Mouse (Mus musculus): ENCODE results near the gene Irs3.
"Not testable (repeated sequence)": the region's sequence is repeated elsewhere in the genome, so short reads cannot be mapped to it uniquely, and the experiment has no call there.

Irs3 gene

GRCm38 (mm10) chr5:137623937-137624530, 21.5 kb downstream of the Irs3 start:
- DNase-seq (ENCODE audit: low spot score): no peak

GRCm38 (mm10) chr5:137615347-137615746, 30.2 kb downstream of the Irs3 start:
- no peak for DNase-seq (ENCODE audit: low spot score)

DNA sequence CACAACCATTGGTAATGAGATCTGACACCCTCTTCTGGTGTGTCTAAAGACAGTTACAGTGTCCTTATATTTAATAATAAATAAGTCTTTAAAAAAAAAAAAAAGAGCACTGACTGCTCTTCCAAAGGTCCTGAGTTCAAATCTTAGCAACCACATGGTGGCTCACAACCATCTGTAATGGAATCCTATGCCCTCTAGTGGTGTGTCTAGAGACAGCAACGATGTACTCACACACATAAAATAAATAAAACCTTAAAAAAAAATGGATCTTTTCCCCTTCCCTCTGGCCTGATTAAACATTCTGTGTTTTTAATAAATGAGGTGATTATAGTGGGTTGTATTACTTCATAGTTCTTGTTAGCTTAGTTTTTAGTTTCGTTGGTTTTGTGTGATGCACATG, 30.6 kb downstream of the Irs3 start:
- not testable (repeated sequence) for DNase-seq (ENCODE audit: low spot score)

DNA sequence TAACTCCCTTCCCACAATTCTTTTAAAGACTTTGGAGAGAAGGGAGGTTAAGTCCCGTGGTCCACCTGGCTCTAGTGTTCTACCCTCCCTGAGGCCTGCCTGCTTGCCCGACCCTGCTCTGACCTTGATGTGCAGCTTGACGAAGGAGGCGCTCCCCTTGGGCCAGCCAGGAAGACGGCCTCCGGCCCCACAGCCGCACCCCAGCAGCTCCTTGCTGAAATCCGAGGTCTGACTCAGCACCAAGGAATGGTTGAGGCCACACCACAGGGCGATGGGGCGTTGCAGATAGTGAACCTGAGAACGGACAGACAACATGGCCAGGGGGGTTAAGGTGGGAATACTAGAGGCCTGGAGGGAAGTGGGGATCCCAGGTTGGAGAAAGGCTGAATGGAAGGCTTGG, 32.0 kb downstream of the Irs3 start, which contains the start of gene Pcolce:
Gene Pcolce (minus strand): TSS at position 235 of the 400 bp plus-strand sequence.
- DNase-seq (ENCODE audit: low spot score): peak; percentile 54

- no peak for DNase-seq (ENCODE audit: low spot score)
Observed at GRCm38 (mm10) chr5:137613076-137613475, 32.4 kb downstream of the Irs3 start.

- DNase-seq (ENCODE audit: low spot score): peak; percentile 86
Observed at GRCm38 (mm10) chr5:137611245-137611602, 34.3 kb downstream of the Irs3 start.

GRCm38 (mm10) chr5:137610548-137611244, 34.8 kb downstream of the Irs3 start:
- DNase-seq (ENCODE audit: low spot score): peak; percentile 86

GRCm38 (mm10) chr5:137610056-137610455, 35.5 kb downstream of the Irs3 start:
- peak; percentile 57 for DNase-seq (ENCODE audit: low spot score)

GRCm38 (mm10) chr5:137609292-137609691, 36.2 kb downstream of the Irs3 start:
- DNase-seq (ENCODE audit: low spot score): no peak

- no peak for DNase-seq (ENCODE audit: low spot score)
Observed at GRCm38 (mm10) chr5:137608654-137609190, 36.8 kb downstream of the Irs3 start.

DNA sequence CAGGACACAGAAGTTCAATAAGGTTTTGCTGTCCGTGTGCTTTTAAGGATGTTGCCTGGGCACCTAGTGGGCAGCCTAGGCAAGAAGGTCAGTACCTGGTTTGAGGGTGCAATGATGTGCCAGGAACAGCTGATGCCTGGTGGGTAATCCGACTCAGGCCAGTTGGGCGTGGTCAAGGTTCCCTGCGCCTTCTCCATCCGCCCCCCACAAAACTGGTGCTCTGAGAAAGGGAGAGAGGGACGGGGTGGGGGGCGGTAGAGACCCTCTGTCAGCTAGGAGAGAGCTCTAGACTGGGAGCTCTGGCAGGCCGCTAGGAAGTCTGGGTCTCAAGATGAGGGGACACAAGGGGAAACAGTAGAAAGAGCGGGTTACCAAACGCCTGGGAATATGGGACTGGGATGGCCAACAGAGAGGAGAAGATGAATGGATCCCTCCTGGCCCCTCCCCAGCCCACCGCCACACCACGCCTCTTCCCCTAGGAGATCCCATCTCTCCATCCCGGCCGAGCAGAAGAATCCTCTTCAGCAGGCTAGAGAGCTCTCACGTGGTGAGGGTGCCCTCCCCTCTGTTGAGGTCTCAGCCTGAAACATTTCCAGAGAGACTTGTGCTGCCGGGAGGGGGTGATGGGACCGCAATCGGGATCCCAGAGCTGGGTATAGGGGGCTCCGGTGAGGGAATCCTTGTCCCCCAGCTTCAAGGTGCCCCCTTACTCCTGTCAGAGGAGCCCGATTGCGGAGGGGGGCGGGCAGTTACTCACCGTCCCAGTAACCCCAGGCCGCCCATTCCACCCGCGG, 37.5 kb downstream of the Irs3 start:
- DNase-seq (ENCODE audit: low spot score): no peak

DNA sequence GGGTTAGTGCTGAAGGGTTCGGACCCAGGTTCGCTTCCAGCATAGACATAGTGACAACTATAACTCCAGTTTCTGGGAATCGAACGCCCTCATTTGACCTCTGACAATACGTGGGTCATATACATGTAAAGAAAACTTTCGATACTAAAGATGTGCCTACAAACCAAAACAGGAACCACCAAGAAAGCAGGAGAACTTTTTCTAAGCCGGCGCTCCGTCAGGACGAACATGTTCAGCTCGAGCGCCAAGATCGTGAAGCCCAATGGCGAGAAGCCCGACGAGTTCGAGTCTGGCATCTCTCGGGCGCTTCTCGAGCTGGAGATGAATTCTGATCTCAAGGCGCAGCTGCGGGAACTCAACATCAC, 44.2 kb downstream of the Irs3 start:
- no peak for DNase-seq (ENCODE audit: low spot score)

DNA sequence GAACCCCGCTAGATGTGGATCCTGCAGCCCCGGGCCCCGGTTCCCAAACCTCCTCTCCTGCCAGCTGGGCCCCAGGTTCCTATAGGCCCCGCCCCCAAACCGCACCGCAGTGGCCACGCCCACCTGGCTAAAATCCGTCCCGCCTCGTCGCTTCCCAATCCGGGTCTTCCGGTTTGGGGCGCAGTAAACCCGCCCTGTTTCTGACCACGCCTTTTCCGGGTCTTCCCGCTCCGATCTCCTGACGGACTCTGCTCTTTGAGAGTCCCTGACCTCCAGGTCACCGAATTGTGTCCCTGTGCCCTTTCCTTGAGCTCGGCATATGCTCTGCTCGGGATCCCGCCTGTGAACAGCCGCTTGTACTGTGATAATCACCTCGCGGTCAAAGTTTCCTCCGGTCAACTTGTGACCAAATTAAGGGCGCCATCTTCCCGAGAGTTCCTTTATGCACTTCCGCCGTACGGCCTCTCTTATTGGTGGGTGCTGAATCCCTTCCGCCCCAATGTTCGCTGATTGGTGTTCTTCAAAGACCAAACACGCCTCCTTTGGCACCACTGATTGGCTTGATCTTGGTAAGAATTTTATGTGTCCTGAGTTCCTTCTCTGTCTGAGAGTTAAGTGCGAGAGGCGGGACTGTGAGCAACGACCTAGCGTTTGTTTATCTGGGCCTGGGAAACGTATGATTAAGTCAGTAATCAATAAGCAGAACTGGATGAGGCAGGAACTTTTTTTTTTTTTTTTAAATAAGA, 44.7 kb downstream of the Irs3 start, which contains the start of gene Mospd3:
Gene Mospd3 (minus strand): TSS at position 440 of the 746 bp plus-strand sequence.
- peak; percentile 100 for DNase-seq (ENCODE audit: low spot score)

DNA sequence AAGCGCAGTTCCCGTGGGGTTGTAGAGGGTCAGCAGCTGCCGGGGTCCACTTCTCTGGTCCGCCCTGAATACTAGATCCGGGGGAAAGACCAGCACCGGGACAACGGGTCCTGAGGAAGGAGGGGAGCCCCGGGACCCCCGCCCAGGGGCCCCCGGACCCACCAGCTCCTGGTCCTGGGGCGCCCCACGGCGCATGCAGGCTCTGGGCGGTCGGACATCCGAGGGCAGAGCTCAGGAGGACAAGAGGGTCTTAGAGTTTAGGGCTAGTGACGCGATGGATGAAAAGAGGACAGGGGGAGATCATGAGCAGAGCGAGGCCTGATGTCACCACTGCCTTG, 45.3 kb downstream of the Irs3 start:
- DNase-seq (ENCODE audit: low spot score): no peak

DNA sequence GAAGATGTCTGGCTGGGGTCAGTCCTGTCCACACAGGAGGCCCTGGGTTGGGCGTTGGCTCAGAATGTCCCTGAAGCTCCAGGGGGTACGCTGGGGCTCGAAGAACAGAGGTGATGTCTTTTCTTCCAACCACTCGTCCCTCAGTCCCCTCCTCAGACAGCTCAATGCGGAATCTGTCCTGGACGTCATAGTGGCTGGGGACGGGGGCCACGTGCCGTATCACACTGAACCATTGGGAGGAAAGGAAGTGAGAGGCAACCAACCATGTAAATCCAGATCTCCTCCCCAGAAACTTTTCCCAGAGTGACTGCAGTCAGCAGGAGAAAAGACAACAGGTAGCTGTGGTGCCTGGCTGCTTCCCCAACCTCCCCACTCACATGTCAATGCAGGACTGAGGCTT, 45.9 kb downstream of the Irs3 start:
- no peak for DNase-seq (ENCODE audit: low spot score)

GRCm38 (mm10) chr5:137598100-137598826, 47.3 kb downstream of the Irs3 start:
- no peak for DNase-seq (ENCODE audit: low spot score)

GRCm38 (mm10) chr5:137597625-137598024, 47.9 kb downstream of the Irs3 start:
- no peak for DNase-seq (ENCODE audit: low spot score)

- no peak for DNase-seq (ENCODE audit: low spot score)
Observed at GRCm38 (mm10) chr5:137596601-137597261, 48.8 kb downstream of the Irs3 start.

DNA sequence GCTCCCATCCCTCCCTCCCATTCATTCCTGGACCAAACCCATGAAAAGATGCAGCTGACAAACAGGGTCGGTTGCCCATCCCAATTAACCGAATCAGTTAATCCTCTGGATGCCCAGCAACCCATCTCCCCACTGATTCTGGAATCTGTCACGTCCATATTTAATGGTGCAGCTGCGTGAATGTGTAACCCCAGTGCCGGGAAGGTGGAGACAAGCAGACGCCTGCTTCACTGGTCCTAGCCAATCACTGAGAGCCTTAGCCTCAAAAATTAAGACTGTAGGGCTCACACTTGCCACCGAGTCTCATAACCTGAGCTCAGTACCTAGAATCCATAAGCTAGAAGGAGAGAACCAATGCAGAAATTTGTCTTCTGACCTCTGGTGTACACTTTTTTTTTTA, 49.6 kb downstream of the Irs3 start:
- no peak for DNase-seq (ENCODE audit: low spot score)
